Mouse (Mus musculus): ENCODE data around the gene Fopnl. TPM values are rescaled to one million over a fixed set of nuclear protein-coding genes. Genes with fewer than 3 reads are reported as not detected.

Fopnl gene
- total RNA-seq, 2 experiments from 2014 or later = 59.7 to 66.1 TPM

DNA sequence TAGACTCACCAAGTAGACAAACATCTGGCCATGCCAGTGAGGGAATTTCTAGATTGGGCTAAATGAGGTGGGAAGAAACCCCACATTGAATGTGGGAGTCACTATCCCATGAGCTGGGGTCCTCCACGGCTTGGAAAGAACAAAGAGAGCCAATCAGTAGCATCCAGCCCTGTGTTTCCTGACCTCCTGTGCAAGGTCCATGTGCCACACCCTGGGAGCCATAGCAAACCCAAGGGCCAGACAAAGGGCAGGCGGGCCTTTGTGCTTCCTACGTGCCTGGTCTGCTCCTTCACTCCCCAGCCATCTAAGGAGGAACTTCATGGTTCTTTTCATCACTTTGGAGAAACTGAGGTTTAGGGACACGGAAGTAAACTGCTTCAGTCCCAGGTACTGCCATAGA lies 64.3 kb downstream of the Fopnl start:
- intact Hi-C loops (cut with DNase I) = no loop called here
- DNase-seq = no peak

DNA sequence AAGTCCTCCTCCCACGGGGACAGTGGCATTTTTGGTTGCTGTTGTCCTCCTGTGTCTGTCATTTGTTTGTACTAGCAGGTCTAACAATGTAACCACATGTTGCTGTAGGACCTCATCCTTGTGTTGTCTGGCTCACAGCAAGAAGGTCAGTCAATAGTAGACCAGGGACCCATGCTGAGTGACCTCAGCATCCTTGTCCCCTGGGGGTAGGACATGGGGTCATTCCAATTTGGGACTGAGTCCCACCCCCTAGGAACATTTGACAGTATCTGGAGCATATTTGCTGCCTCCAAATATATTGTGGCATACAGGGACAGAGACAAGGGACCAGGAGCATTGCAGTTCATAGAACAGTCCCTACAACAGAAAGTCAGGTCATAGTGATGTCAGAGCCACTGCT lies 67.3 kb downstream of the Fopnl start:
- DNase-seq = no peak
- intact Hi-C loops (cut with DNase I) = loop anchor here (5.0 kb wide), 1 partner anchor 37 kb away; no protein-coding TSS in a partner anchor

Other genes starting within 250 kb of the Fopnl start
- 10 to 100 TPM; 34.8 to 39.2 TPM for gene Nde1, start 154.1 kb downstream of the Fopnl start, total RNA-seq (2021)
- gene Marf1, start 154.1 kb downstream of the Fopnl start, total RNA-seq (2021) = 10 to 100 TPM; 24.4 to 28.5 TPM
- 10 to 100 TPM; 23.3 to 27.3 TPM for gene Myh11, start 26.0 kb downstream of the Fopnl start, total RNA-seq (2021)
- gene Abcc1, start 44.2 kb upstream of the Fopnl start, total RNA-seq (2021) = 10 to 100 TPM; 22.5 to 30.4 TPM
- gene A630010A05Rik, start 244.9 kb upstream of the Fopnl start, total RNA-seq (2021) = not detected